Mouse (Mus musculus) liver, embryonic 14.5 days (tissue): Measurements from ENCODE around the gene Ppm1d. TPM values are rescaled to one million over a fixed set of nuclear protein-coding genes. Genes with fewer than 3 reads are reported as not detected.

ENCODE experiments used
- ATAC-seq: fragments of 200-750 bp; cut with Nextera tagmentation; 2 replicates; pipeline ENCODE4 v1.8.0; 2017; ENCODE audit warnings: moderate number of reproducible peaks, mild to moderate bottlenecking, moderate library complexity; ENCODE audit not compliant: insufficient read depth
- DNase-seq, 3 experiments: peaks; one replicate each; pipeline ENCODE4 v3.0.0-alpha.2; 2012 to 2013; ENCODE audit warnings: low read depth in 3 of 3, low spot score in 3 of 3
- H3K27ac ChIP-seq: fragments of 300-500 bp; sonication (generic); 2 replicates; pipeline ENCODE4 v1.5.1; 2014; ENCODE audit warnings: moderate library complexity, mild to moderate bottlenecking, control low read depth, inconsistent platforms
- H3K27me3 ChIP-seq: fragments of 300-500 bp; sonication (generic); 2 replicates; pipeline ENCODE4 v1.6.1; 2014; ENCODE audit warnings: mild to moderate bottlenecking, low read length, moderate library complexity; ENCODE audit not compliant: control insufficient read depth, insufficient read depth
- H3K36me3 ChIP-seq: fragments of 300-500 bp; sonication (generic); replicated peaks from 2 replicates; pipeline ENCODE4 v1.6.1; 2014; ENCODE audit warnings: low read depth; ENCODE audit not compliant: control insufficient read depth, insufficient read depth
- H3K4me1 ChIP-seq, 2 experiments: fragments of 200-500 bp in 1 of 2; fragments of 300-500 bp in 1 of 2; sonication (generic) in 1 of 2; replicated peaks; 2 replicates each; pipeline ENCODE4 v1.6.1; 2012 to 2014; ENCODE audit warnings: antibody characterized with exemption in 1 of 2, inconsistent platforms in 1 of 2, low read length in 1 of 2; ENCODE audit not compliant: control insufficient read depth in 2 of 2, insufficient read depth in 2 of 2
- H3K4me2 ChIP-seq: fragments of 300-500 bp; sonication (generic); 2 replicates; pipeline ENCODE4 v1.6.1; 2014; ENCODE audit warnings: low read depth, mild to moderate bottlenecking, control low read depth, moderate library complexity
- H3K4me3 ChIP-seq, 2 experiments: fragments of 200-500 bp in 1 of 2; fragments of 300-500 bp in 1 of 2; sonication (generic) in 1 of 2; 2 replicates each; pipeline ENCODE4 v1.5.1; 2012 to 2014; ENCODE audit warnings: low read depth in 2 of 2, low read length in 2 of 2, mild to moderate bottlenecking in 2 of 2, control low read depth in 1 of 2, inconsistent platforms in 1 of 2, moderate library complexity in 1 of 2; ENCODE audit not compliant: insufficient read depth in 1 of 2
- H3K9ac ChIP-seq: fragments of 300-500 bp; sonication (generic); replicated peaks from 2 replicates; pipeline ENCODE4 v1.6.1; 2014; ENCODE audit warnings: mild to moderate bottlenecking, control low read depth, moderate library complexity
- H3K9me3 ChIP-seq: fragments of 300-500 bp; sonication (generic); 2 replicates; pipeline ENCODE4 v1.6.1; 2016; ENCODE audit warnings: low read length, mixed read lengths; ENCODE audit not compliant: control insufficient read depth
- CTCF ChIP-seq: IDR thresholded peaks from 2 replicates; pipeline ENCODE4 v1.5.1; 2016; ENCODE audit warnings: antibody characterized with exemption, low read depth, control low read depth
- EP300 ChIP-seq: IDR thresholded peaks from 2 replicates; pipeline ENCODE4 v1.6.1; 2016; ENCODE audit warnings: antibody characterized with exemption, low read depth
- WGBS: fragments of 180-500 bp; shearing (Covaris S2); extraction: QIAGEN DNeasy Blood & Tissue Kit; methylation state at CpG from one replicate; pipeline ENCODE4 v1.1.7; 2014; ENCODE audit not compliant: insufficient replicate concordance; 5-methylcytosine and 5-hydroxymethylcytosine counted together
- polyA plus RNA-seq, 2 experiments: library from polyadenylated mRNA; depleted of rRNA in 1 of 2; stranded (reverse) in 1 of 2; unstranded in 1 of 2; fragments of >200 nt; fragmentation: Nextera tagmentation in 1 of 2; extraction: Ambion mirVana in 1 of 2; gene quantifications; 2 replicates each; pipeline versions ENCODE4 v1.2.1 to v1.2.3; 2012 to 2014

Ppm1d gene
- polyA plus RNA-seq, 2 experiments: 12.5 to 21.9 TPM

GRCm38 (mm10) chr11:85367823-85368222 is 56.8 kb downstream of the Ppm1d start:
- no peak for TF ChIP-seq EP300
- DNase-seq (no peak), ATAC-seq (no peak)
- no peak overlapping the region for H3K9ac ChIP-seq
- 76% methylated on average over 3 of the region's 3 CpGs for WGBS
- H3K27me3 ChIP-seq: no peaks in the 10 kb centered on the region
- peaks cover 9% of the 10 kb centered on the region for H3K36me3 ChIP-seq
- H3K4me3 ChIP-seq: no peak overlapping the region
- H3K9me3 ChIP-seq: no peaks in the 10 kb centered on the region
- H3K4me2 ChIP-seq: no peak overlapping the region
- no peak overlapping the region for H3K27ac ChIP-seq
- no peaks in the 10 kb centered on the region for H3K4me1 ChIP-seq

- TF ChIP-seq CTCF: no peak
- TF ChIP-seq EP300: no peak
- Histone ChIP-seq H3K27ac (no peak overlapping the region), H3K9me3 (no peaks in the 10 kb centered on the region)
These were observed 68.0 kb downstream of the Ppm1d start for GRCm38 (mm10) chr11:85379091-85379490.

GRCm38 (mm10) chr11:85380046-85380445 is 69.0 kb downstream of the Ppm1d start:
- ATAC-seq: no peak
- H3K4me1 ChIP-seq: no peaks in the 10 kb centered on the region
- H3K9me3 ChIP-seq: no peaks in the 10 kb centered on the region
- no peak for DNase-seq
- no peak overlapping the region for H3K27ac ChIP-seq
- TF ChIP-seq CTCF (no peak), EP300 (no peak)
- H3K4me3 ChIP-seq: no peak overlapping the region
- no peaks in the 10 kb centered on the region for H3K36me3 ChIP-seq
- H3K27me3 ChIP-seq: no peaks in the 10 kb centered on the region
- 12% methylated on average over 1 of the region's 1 CpGs for whole genome bisulfite sequencing
- H3K4me2 ChIP-seq: no peak overlapping the region
- H3K9ac ChIP-seq: no peak overlapping the region

More at GRCm38 (mm10) chr11:85379091-85379490, 68.0 kb downstream of the Ppm1d start:
- no peaks in the 10 kb centered on the region; the same call in 1 of the 2 replicates for H3K36me3 ChIP-seq
- no peak overlapping the region for H3K4me2 ChIP-seq
- 82% methylated on average over 3 of the region's 3 CpGs for WGBS
- H3K9ac ChIP-seq: no peak overlapping the region
- no peaks in the 10 kb centered on the region for H3K4me1 ChIP-seq
- no peaks in the 10 kb centered on the region for H3K27me3 ChIP-seq
- DNase-seq (no peak), ATAC-seq (no peak)
- no peak overlapping the region for H3K4me3 ChIP-seq

GRCm38 (mm10) chr11:85382055-85382454 is 71.0 kb downstream of the Ppm1d start:
- Histone ChIP-seq H3K27me3 (no peaks in the 10 kb centered on the region), H3K9ac (no peak overlapping the region), H3K4me1 (no peaks in the 10 kb centered on the region), H3K4me2 (no peak overlapping the region), H3K27ac (no peak overlapping the region), H3K9me3 (no peaks in the 10 kb centered on the region), H3K4me3 (no peak overlapping the region), H3K36me3 (no peaks in the 10 kb centered on the region)
- 20% methylated on average over 4 of the region's 4 CpGs for WGBS
- ATAC-seq: no peak
- peak; percentile 90 for TF ChIP-seq CTCF
- no peak for TF ChIP-seq EP300
- peak; percentile 20 to 51 (median 26) for DNase-seq

- no peak overlapping the region for H3K9ac ChIP-seq
- WGBS: 80% methylated on average over 7 of the region's 7 CpGs
- no peaks in the 10 kb centered on the region for H3K9me3 ChIP-seq
- H3K27ac ChIP-seq: no peak overlapping the region
- no peaks in the 10 kb centered on the region for H3K4me1 ChIP-seq
- no peak for DNase-seq
- TF ChIP-seq EP300 (no peak), CTCF (no peak)
- H3K4me2 ChIP-seq: no peak overlapping the region
- H3K4me3 ChIP-seq: no peak overlapping the region
- H3K27me3 ChIP-seq: no peaks in the 10 kb centered on the region
- H3K36me3 ChIP-seq: no peaks in the 10 kb centered on the region
- ATAC-seq: no peak
These were observed 73.2 kb downstream of the Ppm1d start for GRCm38 (mm10) chr11:85383975-85384821.
